Mouse (Mus musculus): ENCODE results near the gene Astn1. TPM values are rescaled to one million over a fixed set of nuclear protein-coding genes. Genes with fewer than 3 reads are reported as not detected.

Gene Astn1
- total RNA-seq, 2 experiments from 2014 or later = 9.1 to 10.2 TPM

GRCm38 (mm10) chr1:158732868-158733496 lies 370.9 kb downstream of the Astn1 start:
- DNase-seq (ENCODE audit: low spot score in 2 of 2) = no peak

GRCm38 (mm10) chr1:158739132-158739919 lies 377.3 kb downstream of the Astn1 start:
- no peak for DNase-seq (ENCODE audit: low spot score in 2 of 2)

GRCm38 (mm10) chr1:158740161-158740766 lies 378.2 kb downstream of the Astn1 start:
- no peak for DNase-seq (ENCODE audit: low spot score in 2 of 2)

GRCm38 (mm10) chr1:158740949-158741348 lies 378.9 kb downstream of the Astn1 start:
- DNase-seq (ENCODE audit: low spot score in 2 of 2) = no peak

Small RNA genes lying within 50 kb of the gene (microRNA-seq; reads per million reads assigned to microRNA genes)
- gene Mir488 (ENCODE audit: borderline number of aligned reads in 2 of 2) = 14.7 to 15.9 reads per million in 2 experiments

Other genes with a start within 250 kb of the Astn1 start
- gene Brinp2, start 5.9 kb upstream of the Astn1 start, total RNA-seq (2021) = under 1 TPM; 0.53 to 0.58 TPM